Mouse (Mus musculus): ENCODE data around the gene Bclaf3.
"Not testable (repeated sequence)": the region's sequence is repeated elsewhere in the genome, so short reads cannot be mapped to it uniquely, and the experiment has no call there.

Gene Bclaf3

GRCm38 (mm10) chrX:159526388-159526787, at the start of gene Bclaf3:
TSS of gene Bclaf3 (plus strand) at chrX:159526688.
- DNase-seq (ENCODE audit: low spot score) = no peak

GRCm38 (mm10) chrX:159478243-159478940, 48.1 kb upstream of the Bclaf3 start:
- not testable (repeated sequence) for DNase-seq (ENCODE audit: low spot score)

- no peak for DNase-seq (ENCODE audit: low spot score)
Measured at GRCm38 (mm10) chrX:159484247-159484646, 42.2 kb upstream of the Bclaf3 start.

GRCm38 (mm10) chrX:159503181-159503580, 23.3 kb upstream of the Bclaf3 start:
- DNase-seq (ENCODE audit: low spot score) = no peak

- DNase-seq (ENCODE audit: low spot score) = no peak
Measured at GRCm38 (mm10) chrX:159508331-159509036, 18.0 kb upstream of the Bclaf3 start.

- no peak for DNase-seq (ENCODE audit: low spot score)
Measured at GRCm38 (mm10) chrX:159509042-159509441, 17.4 kb upstream of the Bclaf3 start.

- DNase-seq (ENCODE audit: low spot score) = no peak
Measured at GRCm38 (mm10) chrX:159509847-159510715, 16.4 kb upstream of the Bclaf3 start.

GRCm38 (mm10) chrX:159510716-159511051, 15.8 kb upstream of the Bclaf3 start:
- no peak for DNase-seq (ENCODE audit: low spot score)

GRCm38 (mm10) chrX:159515599-159515998, 10.9 kb upstream of the Bclaf3 start:
- DNase-seq (ENCODE audit: low spot score) = no peak

GRCm38 (mm10) chrX:159521780-159522179, 4.7 kb upstream of the Bclaf3 start:
- no peak for DNase-seq (ENCODE audit: low spot score)

- DNase-seq (ENCODE audit: low spot score) = no peak
Measured at GRCm38 (mm10) chrX:159522651-159523050, 3.8 kb upstream of the Bclaf3 start.

- peak; percentile 87 for DNase-seq (ENCODE audit: low spot score)
Measured at GRCm38 (mm10) chrX:159532427-159532810, 5.9 kb downstream of the Bclaf3 start.

- DNase-seq (ENCODE audit: low spot score) = no peak
Measured at GRCm38 (mm10) chrX:159532811-159533462, 6.4 kb downstream of the Bclaf3 start.

- DNase-seq (ENCODE audit: low spot score) = no peak
Measured at GRCm38 (mm10) chrX:159541936-159542335, 15.4 kb downstream of the Bclaf3 start.

GRCm38 (mm10) chrX:159547093-159547492, 20.6 kb downstream of the Bclaf3 start:
- DNase-seq (ENCODE audit: low spot score) = no peak

GRCm38 (mm10) chrX:159584738-159585137, 58.2 kb downstream of the Bclaf3 start:
- DNase-seq (ENCODE audit: low spot score) = not testable (repeated sequence)

GRCm38 (mm10) chrX:159591633-159592032, 65.1 kb downstream of the Bclaf3 start:
- DNase-seq (ENCODE audit: low spot score) = no peak

- DNase-seq (ENCODE audit: low spot score) = no peak
Measured at GRCm38 (mm10) chrX:159597502-159597901, 71.0 kb downstream of the Bclaf3 start.

GRCm38 (mm10) chrX:159604832-159605231, 78.3 kb downstream of the Bclaf3 start:
- DNase-seq (ENCODE audit: low spot score) = no peak

- no peak for DNase-seq (ENCODE audit: low spot score)
Measured at GRCm38 (mm10) chrX:159606936-159607335, 80.4 kb downstream of the Bclaf3 start.

- peak; percentile 33 for DNase-seq (ENCODE audit: low spot score)
Measured at GRCm38 (mm10) chrX:159626208-159626906, 99.9 kb downstream of the Bclaf3 start.

All from layer of hippocampus, adult 9-10 months (tissue).